Mouse (Mus musculus) brain, embryonic 14.5 days (tissue): ENCODE data around the gene Dlgap4.

Source experiments
- CTCF ChIP-seq: fragments of 200-500 bp; IDR thresholded peaks from 2 replicates; pipeline ENCODE4 v1.5.1; 2012; ENCODE audit warnings: inconsistent platforms, mild to moderate bottlenecking, moderate library complexity, borderline replicate concordance; ENCODE audit not compliant: insufficient read depth, insufficient read length; ENCODE audit errors: extremely low read depth
- POLR2A ChIP-seq: fragments of 200-500 bp; IDR thresholded peaks from 2 replicates; pipeline ENCODE4 v1.6.1; 2012; ENCODE audit warnings: mild to moderate bottlenecking, inconsistent platforms, borderline replicate concordance; ENCODE audit not compliant: poor library complexity, insufficient read depth, insufficient read length, severe bottlenecking; ENCODE audit errors: extremely low read depth

DNA sequence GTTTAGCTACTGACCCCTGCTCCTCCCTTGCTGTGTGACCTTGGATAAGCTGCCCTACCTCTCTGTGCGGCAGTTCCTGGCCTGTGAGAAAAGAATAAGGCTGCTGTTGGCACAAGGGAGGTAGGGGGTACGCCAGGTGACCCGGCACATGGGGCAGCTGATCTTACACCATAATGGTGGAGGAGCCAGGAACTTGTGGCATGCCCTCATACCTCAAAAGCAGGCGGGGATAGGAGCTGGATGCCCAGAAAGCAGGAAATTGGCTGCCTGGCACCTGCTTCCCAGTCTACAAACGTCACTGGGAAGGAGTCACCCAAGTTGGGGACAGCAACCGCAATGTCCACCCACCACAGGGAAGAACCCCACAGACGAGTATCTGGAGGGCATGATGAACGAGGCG lies 166.6 kb downstream of the Dlgap4 start:
- TF ChIP-seq CTCF (no peak), POLR2A (no peak)
